Mouse (Mus musculus) cortical plate, adult 2 months (tissue): ENCODE measurements at regions not wholly inside any gene's neighbourhood (a gene's known extent, or its start where the extent isn't known, plus 50 kb on each side); places are given as distances from the start of the nearest gene placed in this dataset.
A peak's percentile ranks its signal among the peaks of the same experiment; 100 is the strongest.

Experiments
- H3K27ac ChIP-seq: fragments of 200-500 bp; 2 replicates; pipeline ENCODE4 v1.5.1; 2012; ENCODE audit warnings: low read length, control low read depth, inconsistent platforms; ENCODE audit not compliant: insufficient read depth
- H3K4me1 ChIP-seq: fragments of 200-500 bp; 2 replicates; pipeline ENCODE4 v1.6.1; 2011; ENCODE audit warnings: low read length; ENCODE audit not compliant: control insufficient read depth, insufficient read depth
- H3K4me3 ChIP-seq: fragments of 200-500 bp; 2 replicates; pipeline ENCODE4 v1.5.1; 2011; ENCODE audit warnings: mild to moderate bottlenecking, low read length, control low read depth; ENCODE audit not compliant: insufficient read depth
- CTCF ChIP-seq: fragments of 200-500 bp; IDR thresholded peaks from 2 replicates; pipeline ENCODE4 v1.5.1; 2011; ENCODE audit warnings: mild to moderate bottlenecking, control low read depth, low read length; ENCODE audit not compliant: insufficient read depth; ENCODE audit errors: extremely low read depth
- POLR2A ChIP-seq: fragments of 200-500 bp; IDR thresholded peaks from 2 replicates; pipeline ENCODE4 v1.6.1; 2011; ENCODE audit warnings: mild to moderate bottlenecking, low read length, control low read depth; ENCODE audit not compliant: insufficient read depth; ENCODE audit errors: extremely low read depth

GRCm38 (mm10) chr14:25346813-25347610, 112.0 kb upstream of the Zmiz1 start:
- Histone ChIP-seq H3K4me1 (peaks cover 4% of the 10 kb centered on the region), H3K27ac (no peak overlapping the region; the same call in 1 of the 2 replicates), H3K4me3 (no peak overlapping the region)
- no peak for TF ChIP-seq POLR2A
- no peak for TF ChIP-seq CTCF

GRCm38 (mm10) chr14:25350282-25350964, 108.6 kb upstream of the Zmiz1 start:
- no peak overlapping the region for H3K4me3 ChIP-seq
- TF ChIP-seq CTCF (no peak), POLR2A (no peak)
- no peak overlapping the region for H3K27ac ChIP-seq
- peaks cover 5% of the 10 kb centered on the region for H3K4me1 ChIP-seq

- H3K4me1 ChIP-seq: peaks cover 3% of the 10 kb centered on the region; the same call in 1 of the 2 replicates
- H3K4me3 ChIP-seq: no peak overlapping the region
- TF ChIP-seq POLR2A: no peak
- no peak for TF ChIP-seq CTCF
- H3K27ac ChIP-seq: no peak overlapping the region
Observed at GRCm38 (mm10) chr14:25353804-25354203, 105.2 kb upstream of the Zmiz1 start.

GRCm38 (mm10) chr14:25354288-25354850, 104.6 kb upstream of the Zmiz1 start:
- peak overlapping the region; percentile 16; the same call in 1 of the 2 replicates for H3K27ac ChIP-seq
- no peak overlapping the region for H3K4me3 ChIP-seq
- peaks cover 3% of the 10 kb centered on the region; the same call in 1 of the 2 replicates for H3K4me1 ChIP-seq
- no peak for TF ChIP-seq CTCF

GRCm38 (mm10) chr14:25357805-25358204, 101.2 kb upstream of the Zmiz1 start:
- TF ChIP-seq CTCF (no peak), POLR2A (no peak)
- H3K4me1 ChIP-seq: 0 out of 2 replicates have a peak, but pooled peaks cover 1% of the 10 kb centered on the region

GRCm38 (mm10) chr14:25359824-25360294, 99.1 kb upstream of the Zmiz1 start:
- H3K4me3 ChIP-seq: no peak overlapping the region
- H3K27ac ChIP-seq: no peak overlapping the region
- TF ChIP-seq CTCF (no peak), POLR2A (no peak)
- no peaks in the 10 kb centered on the region for H3K4me1 ChIP-seq

More at GRCm38 (mm10) chr14:25357805-25358204, 101.2 kb upstream of the Zmiz1 start:
- Histone ChIP-seq H3K4me3 (no peak overlapping the region), H3K27ac (no peak overlapping the region)

GRCm38 (mm10) chr14:25360726-25361125, 98.3 kb upstream of the Zmiz1 start:
- H3K4me3 ChIP-seq: no peak overlapping the region
- no peak overlapping the region for H3K27ac ChIP-seq
- TF ChIP-seq CTCF: no peak
- no peak for TF ChIP-seq POLR2A
- H3K4me1 ChIP-seq: no peaks in the 10 kb centered on the region

- H3K4me1 ChIP-seq: no peaks in the 10 kb centered on the region
- H3K4me3 ChIP-seq: no peak overlapping the region
- H3K27ac ChIP-seq: no peak overlapping the region
- TF ChIP-seq POLR2A (no peak), CTCF (no peak)
Observed at GRCm38 (mm10) chr14:25361129-25361528, 97.9 kb upstream of the Zmiz1 start.

- TF ChIP-seq CTCF (no peak), POLR2A (no peak)
- no peaks in the 10 kb centered on the region for H3K4me1 ChIP-seq
- no peak overlapping the region for H3K4me3 ChIP-seq
- H3K27ac ChIP-seq: no peak overlapping the region
Observed at GRCm38 (mm10) chr14:25362771-25363170, 96.2 kb upstream of the Zmiz1 start.

GRCm38 (mm10) chr14:25365226-25365800, 93.7 kb upstream of the Zmiz1 start:
- TF ChIP-seq POLR2A (no peak), CTCF (no peak)
- Histone ChIP-seq H3K4me3 (no peak overlapping the region), H3K27ac (no peak overlapping the region), H3K4me1 (no peaks in the 10 kb centered on the region)

- H3K27ac ChIP-seq: no peak overlapping the region
- H3K4me3 ChIP-seq: no peak overlapping the region
- TF ChIP-seq CTCF: no peak
- H3K4me1 ChIP-seq: no peaks in the 10 kb centered on the region
Observed at GRCm38 (mm10) chr14:25366009-25366408, 93.0 kb upstream of the Zmiz1 start.
